Mouse (Mus musculus) liver, postnatal 0 days (tissue): ENCODE measurements at regions not wholly inside any gene's neighbourhood (a gene's known extent, or its start where the extent isn't known, plus 50 kb on each side); places are given as distances from the start of the nearest gene placed in this dataset.

ENCODE experiments used
- CTCF ChIP-seq: sonication (generic); IDR thresholded peaks from 2 replicates; pipeline ENCODE4 v1.5.1; 2016; ENCODE audit warnings: antibody characterized with exemption, low read depth
- EP300 ChIP-seq: IDR thresholded peaks from 2 replicates; pipeline ENCODE4 v1.6.1; 2016; ENCODE audit warnings: antibody characterized with exemption, low read depth, mild to moderate bottlenecking

DNA sequence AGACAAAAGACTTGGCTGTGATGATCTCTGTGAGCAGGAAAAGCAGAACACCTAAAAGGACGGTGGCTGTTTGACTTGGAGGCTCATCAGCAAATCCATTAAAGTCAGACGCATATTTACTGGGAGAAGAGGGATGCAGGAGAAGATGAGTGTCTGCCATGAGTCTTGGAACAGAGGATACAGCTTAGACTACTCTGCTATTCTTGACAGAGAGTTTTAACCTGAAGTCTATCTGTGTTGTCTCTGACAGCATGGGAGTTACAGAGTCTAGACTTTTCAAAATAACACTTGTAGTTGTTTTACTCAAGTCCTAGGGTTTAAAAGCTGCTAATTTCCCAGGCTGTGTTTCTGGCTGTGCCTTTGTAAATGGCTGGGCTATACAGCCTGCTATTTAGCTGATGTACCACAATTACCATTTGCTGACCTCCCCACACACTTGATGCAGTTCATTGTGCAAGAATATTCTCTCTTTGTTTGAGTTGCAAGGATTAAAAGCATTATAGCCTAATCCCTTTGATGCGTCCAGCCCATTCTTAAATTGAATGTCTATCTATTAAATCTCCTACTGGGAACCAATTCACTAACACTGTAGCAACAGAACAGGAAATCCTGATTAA, 160.0 kb upstream of the Tent5a start:
- TF ChIP-seq CTCF (no peak), EP300 (no peak)
